Mouse (Mus musculus): Measurements from ENCODE around the gene Ugt1a8. TPM values are rescaled to one million over a fixed set of nuclear protein-coding genes. Genes with fewer than 3 reads are reported as not detected.
A peak's percentile ranks its signal among the peaks of the same experiment; 100 is the strongest.
"Not testable (repeated sequence)": the region's sequence is repeated elsewhere in the genome, so short reads cannot be mapped to it uniquely, and the experiment has no call there.

Gene Ugt1a8
- total RNA-seq, 2 experiments from 2014 or later = not detected

GRCm38 (mm10) chr1:88223591-88223990 lies 136.0 kb downstream of the Ugt1a8 start:
- no peak for DNase-seq

- DNase-seq = no peak
Measured at GRCm38 (mm10) chr1:88224029-88224776, 136.6 kb downstream of the Ugt1a8 start.

- not testable (repeated sequence) for DNase-seq
Measured at GRCm38 (mm10) chr1:88225301-88225700, 137.7 kb downstream of the Ugt1a8 start.

- DNase-seq = no peak
Measured at GRCm38 (mm10) chr1:88225741-88226140, 138.1 kb downstream of the Ugt1a8 start.

- DNase-seq = no peak
Measured at GRCm38 (mm10) chr1:88226670-88227379, 139.2 kb downstream of the Ugt1a8 start, which contains the start of gene Mroh2a. TSS of gene Mroh2a (plus strand) at chr1:88226986.

GRCm38 (mm10) chr1:88227482-88227881 lies 139.9 kb downstream of the Ugt1a8 start:
- no peak for DNase-seq

GRCm38 (mm10) chr1:88228121-88228520 lies 140.5 kb downstream of the Ugt1a8 start:
- DNase-seq = no peak

GRCm38 (mm10) chr1:88229566-88229965 lies 142.0 kb downstream of the Ugt1a8 start:
- no peak for DNase-seq

- no peak for DNase-seq
Measured at GRCm38 (mm10) chr1:88229986-88230385, 142.4 kb downstream of the Ugt1a8 start.

GRCm38 (mm10) chr1:88230421-88230820 lies 142.8 kb downstream of the Ugt1a8 start:
- DNase-seq = no peak

GRCm38 (mm10) chr1:88230981-88231802 lies 143.6 kb downstream of the Ugt1a8 start:
- no peak for DNase-seq

- no peak for DNase-seq
Measured at GRCm38 (mm10) chr1:88231803-88232499, 144.3 kb downstream of the Ugt1a8 start.

- DNase-seq = no peak
Measured at GRCm38 (mm10) chr1:88232664-88233380, 145.2 kb downstream of the Ugt1a8 start.

GRCm38 (mm10) chr1:88233421-88234247 lies 146.0 kb downstream of the Ugt1a8 start:
- DNase-seq = no peak

GRCm38 (mm10) chr1:88234248-88234610 lies 146.6 kb downstream of the Ugt1a8 start:
- no peak for DNase-seq

GRCm38 (mm10) chr1:88234646-88235045 lies 147.0 kb downstream of the Ugt1a8 start:
- no peak for DNase-seq

- DNase-seq = peak in 1 of 2 experiments; percentile 2
Measured at GRCm38 (mm10) chr1:88235046-88235893, 147.7 kb downstream of the Ugt1a8 start.

- no peak for DNase-seq
Measured at GRCm38 (mm10) chr1:88235894-88236415, 148.3 kb downstream of the Ugt1a8 start.

GRCm38 (mm10) chr1:88237311-88237710 lies 149.7 kb downstream of the Ugt1a8 start:
- DNase-seq = no peak
